Mouse (Mus musculus) ES-Bruce4 (cell line): ENCODE measurements around the gene Cbfa2t3. TPM values are rescaled to one million over a fixed set of nuclear protein-coding genes. Genes with fewer than 3 reads are reported as not detected.

Experiments used
- H3K27ac ChIP-seq: 2 replicates; pipeline ENCODE4 v1.5.1; 2012; ENCODE audit warnings: low read length, inconsistent platforms; ENCODE audit not compliant: insufficient read depth
- H3K27me3 ChIP-seq: 2 replicates; pipeline ENCODE4 v1.6.1; 2012; ENCODE audit warnings: mild to moderate bottlenecking, low read length, inconsistent platforms; ENCODE audit not compliant: control insufficient read depth, poor library complexity, insufficient read depth, severe bottlenecking
- H3K36me3 ChIP-seq: 2 replicates; pipeline ENCODE4 v1.6.1; 2012; ENCODE audit warnings: inconsistent platforms, mild to moderate bottlenecking, low read length, moderate library complexity; ENCODE audit not compliant: control insufficient read depth, poor library complexity, insufficient read depth, severe bottlenecking
- H3K4me1 ChIP-seq: one replicate; pipeline ENCODE4 v1.8.1; 2011; ENCODE audit warnings: low read length; ENCODE audit not compliant: control insufficient read depth, insufficient read depth
- H3K4me3 ChIP-seq: 2 replicates; pipeline ENCODE4 v1.5.1; 2011; ENCODE audit warnings: low read depth, mild to moderate bottlenecking, low read length
- H3K9ac ChIP-seq: 2 replicates; pipeline ENCODE4 v1.6.1; 2012; ENCODE audit warnings: low read depth, mild to moderate bottlenecking, inconsistent platforms; ENCODE audit not compliant: poor library complexity, severe bottlenecking
- H3K9me3 ChIP-seq: replicated peaks from 2 replicates; pipeline ENCODE4 v1.6.1; 2012; ENCODE audit warnings: mild to moderate bottlenecking, low read length, inconsistent platforms; ENCODE audit not compliant: control insufficient read depth, poor library complexity, insufficient read depth, severe bottlenecking
- CTCF ChIP-seq: IDR thresholded peaks from one replicate; pipeline ENCODE4 v1.8.1; 2011; ENCODE audit warnings: low read depth, low read length
- EP300 ChIP-seq: IDR thresholded peaks from 2 replicates; pipeline ENCODE4 v1.6.1; 2011; ENCODE audit warnings: low read depth, low read length; ENCODE audit not compliant: insufficient read depth
- POLR2A ChIP-seq: IDR thresholded peaks from one replicate; pipeline ENCODE4 v1.8.1; 2011; ENCODE audit warnings: low read length; ENCODE audit not compliant: insufficient read depth
- polyA plus RNA-seq: library from polyadenylated mRNA; stranded (reverse); fragments of >200 nt; gene quantifications from 2 replicates; pipeline ENCODE4 v1.2.4, GENCODE M21; 2011; ENCODE audit warnings: low read depth; ENCODE audit not compliant: missing spikeins, insufficient read depth, insufficient read length

The Cbfa2t3 gene
- polyA plus RNA-seq, 1 experiment = 0.42 TPM

GRCm38 (mm10) chr8:122579196-122579595 lies 119.7 kb downstream of the Cbfa2t3 start:
- Histone ChIP-seq H3K27ac (0 out of 2 replicates have a peak overlapping the region, but pooled peaks have one; percentile 21), H3K4me3 (no peak overlapping the region), H3K9me3 (no peaks in the 10 kb centered on the region), H3K9ac (no peak overlapping the region), H3K36me3 (peaks cover 3% of the 10 kb centered on the region), H3K27me3 (no peaks in the 10 kb centered on the region), H3K4me1 (peaks cover 14% of the 10 kb centered on the region)
- TF ChIP-seq POLR2A (no peak), EP300 (peak; percentile 41; the same call in 1 of the 2 replicates)

GRCm38 (mm10) chr8:122577116-122577515 lies 121.8 kb downstream of the Cbfa2t3 start:
- no peak for TF ChIP-seq EP300
- TF ChIP-seq POLR2A = no peak
- peaks cover 14% of the 10 kb centered on the region for H3K4me1 ChIP-seq
- H3K9me3 ChIP-seq = no peaks in the 10 kb centered on the region
- H3K4me3 ChIP-seq = peak overlapping the region; percentile 35
- H3K36me3 ChIP-seq = peaks cover 17% of the 10 kb centered on the region
- peak overlapping the region; percentile 83 for H3K27ac ChIP-seq
- H3K27me3 ChIP-seq = no peaks in the 10 kb centered on the region
- peak overlapping the region; percentile 91 for H3K9ac ChIP-seq

- Histone ChIP-seq H3K4me1 (peaks cover 14% of the 10 kb centered on the region), H3K27me3 (no peaks in the 10 kb centered on the region), H3K4me3 (peak within 1 kb of the TSS; percentile 93), H3K9me3 (no peaks in the 10 kb centered on the region), H3K36me3 (peaks cover 22% of the 10 kb centered on the region), H3K27ac (peak within 1 kb of the TSS; percentile 83), H3K9ac (peak within 1 kb of the TSS; percentile 91)
- TF ChIP-seq CTCF (no peak), EP300 (peak; percentile 49; the same call in 1 of the 2 replicates), POLR2A (peak; percentile 93)
These were observed 122.3 kb downstream of the Cbfa2t3 start, which contains the start of gene Aprt for GRCm38 (mm10) chr8:122576648-122577022. Gene Aprt (minus strand): TSS chr8:122576909.

GRCm38 (mm10) chr8:122575735-122576647 lies 122.9 kb downstream of the Cbfa2t3 start:
- no peaks in the 10 kb centered on the region for H3K9me3 ChIP-seq
- peaks cover 29% of the 10 kb centered on the region for H3K36me3 ChIP-seq
- peak overlapping the region; percentile 91 for H3K9ac ChIP-seq
- H3K27me3 ChIP-seq = no peaks in the 10 kb centered on the region
- no peak for TF ChIP-seq CTCF
- TF ChIP-seq POLR2A = no peak
- TF ChIP-seq EP300 = no peak
- peak overlapping the region; percentile 65 for H3K27ac ChIP-seq
- peaks cover 14% of the 10 kb centered on the region for H3K4me1 ChIP-seq
- peak overlapping the region; percentile 93 for H3K4me3 ChIP-seq

GRCm38 (mm10) chr8:122575286-122575685 lies 123.6 kb downstream of the Cbfa2t3 start:
- H3K4me1 ChIP-seq = peaks cover 12% of the 10 kb centered on the region

More at GRCm38 (mm10) chr8:122575286-122575685, 123.6 kb downstream of the Cbfa2t3 start:
- Histone ChIP-seq H3K27ac (peak overlapping the region; percentile 65), H3K27me3 (no peaks in the 10 kb centered on the region), H3K9me3 (no peaks in the 10 kb centered on the region), H3K4me3 (peak overlapping the region; percentile 93), H3K36me3 (peaks cover 36% of the 10 kb centered on the region), H3K9ac (peak overlapping the region; percentile 91)
- TF ChIP-seq POLR2A (no peak), EP300 (no peak), CTCF (no peak)

Other genes with a start within 250 kb of the Cbfa2t3 start
- gene Snai3, start 238.4 kb downstream of the Cbfa2t3 start, polyA plus RNA-seq = 10.1 and 10.2 TPM in 2 replicates
- 15.6 and 17.1 TPM in 2 replicates for gene Rnf166, start 223.0 kb downstream of the Cbfa2t3 start, polyA plus RNA-seq
- 40.0 and 44.2 TPM in 2 replicates for gene Ctu2, start 223.0 kb downstream of the Cbfa2t3 start, polyA plus RNA-seq
- gene Piezo1, start 147.8 kb downstream of the Cbfa2t3 start, polyA plus RNA-seq = 59.4 and 61.6 TPM in 2 replicates
- gene Cdt1, start 131.1 kb downstream of the Cbfa2t3 start, polyA plus RNA-seq = 63.7 and 68.6 TPM in 2 replicates
- 325 and 344 TPM in 2 replicates for gene Aprt, start 122.2 kb downstream of the Cbfa2t3 start, polyA plus RNA-seq
- 11.9 and 12.8 TPM in 2 replicates for gene Galns, start 87.6 kb downstream of the Cbfa2t3 start, polyA plus RNA-seq
- gene Trappc2l, start 87.5 kb downstream of the Cbfa2t3 start, polyA plus RNA-seq = 19.3 and 30.5 TPM in 2 replicates
- not detected in 2 replicates for gene Pabpn1l, start 76.4 kb downstream of the Cbfa2t3 start, polyA plus RNA-seq
- 9.7 and 11.4 TPM in 2 replicates for gene Acsf3, start 76.4 kb upstream of the Cbfa2t3 start, polyA plus RNA-seq
- gene Cdh15, start 148.9 kb upstream of the Cbfa2t3 start, polyA plus RNA-seq = 0.36 TPM in 1 of 2 replicates, not detected in the other